Mouse (Mus musculus) CH12.LX (cell line): Measurements from ENCODE around the gene Pde4b. TPM values are rescaled to one million over a fixed set of nuclear protein-coding genes. Genes with fewer than 3 reads are reported as not detected.

Experiments
- DNase-seq: peaks from one replicate; pipeline ENCODE4 v3.0.0-alpha.2; 2013; ENCODE audit errors: extremely low read depth
- H3K27ac ChIP-seq: 2 replicates; pipeline ENCODE4 v1.5.1; 2012; ENCODE audit warnings: low read depth, mild to moderate bottlenecking, control low read depth, moderate library complexity; ENCODE audit not compliant: insufficient read depth
- H3K27me3 ChIP-seq: replicated peaks from 2 replicates; pipeline ENCODE3; 2012; ENCODE audit warnings: inconsistent platforms
- H3K36me3 ChIP-seq, 2 experiments: replicated peaks in 1 of 2; 2 replicates each; pipeline versions ENCODE3 to v1.6.1; 2012; ENCODE audit warnings: inconsistent platforms in 1 of 2, low read length in 1 of 2, mild to moderate bottlenecking in 1 of 2, mixed read lengths in 1 of 2, moderate library complexity in 1 of 2; ENCODE audit not compliant: control insufficient read depth in 1 of 2, insufficient read depth in 1 of 2
- H3K4me1 ChIP-seq, 2 experiments: 2 replicates each; pipeline ENCODE4 v1.6.1; 2012; ENCODE audit warnings: inconsistent platforms in 1 of 2, moderate library complexity in 1 of 2; ENCODE audit not compliant: insufficient read depth in 2 of 2, control insufficient read depth in 1 of 2
- H3K4me2 ChIP-seq: 2 replicates; pipeline ENCODE4 v1.6.1; 2012; ENCODE audit warnings: low read depth, mild to moderate bottlenecking, control low read depth; ENCODE audit not compliant: poor library complexity, insufficient read depth, severe bottlenecking
- H3K4me3 ChIP-seq, 3 experiments: fragments of 150-350 bp in 1 of 3; sonication (generic) in 1 of 3; replicated peaks in 1 of 3; 2 replicates each; pipeline versions ENCODE3 to v1.5.1; 2011 to 2012; ENCODE audit warnings: low read depth in 2 of 3, low read length in 2 of 3, mild to moderate bottlenecking in 2 of 3, moderate library complexity in 2 of 3, control low read depth in 1 of 3, improper control_type of control experiment in 1 of 3, inconsistent platforms in 1 of 3, mixed read lengths in 1 of 3; ENCODE audit not compliant: poor library complexity in 1 of 3
- H3K79me2 ChIP-seq: replicated peaks from 2 replicates; pipeline ENCODE4 v1.6.1; 2012; ENCODE audit warnings: mild to moderate bottlenecking, moderate library complexity; ENCODE audit not compliant: control insufficient read depth, poor library complexity, insufficient read depth, severe bottlenecking; ENCODE audit errors: extremely low read depth
- H3K9ac ChIP-seq: 2 replicates; pipeline ENCODE4 v1.6.1; 2012; ENCODE audit warnings: low read depth, mild to moderate bottlenecking, control low read depth, moderate library complexity; ENCODE audit not compliant: insufficient read depth
- H3K9me3 ChIP-seq: replicated peaks from 2 replicates; pipeline ENCODE3; 2012; ENCODE audit warnings: low read length, inconsistent platforms, mixed read lengths
- BHLHE40 ChIP-seq: IDR thresholded peaks from 2 replicates; pipeline ENCODE4 v1.6.1; 2011; ENCODE audit warnings: mild to moderate bottlenecking, low read depth, low read length, improper control_type of control experiment
- CHD2 ChIP-seq: IDR thresholded peaks from 2 replicates; pipeline ENCODE4 v1.6.1; 2011; ENCODE audit warnings: low read length, improper control_type of control experiment
- E2F4 ChIP-seq: IDR thresholded peaks from 2 replicates; pipeline ENCODE4 v1.6.1; 2011; ENCODE audit warnings: low read depth, low read length, improper control_type of control experiment; ENCODE audit not compliant: insufficient replicate concordance
- ETS1 ChIP-seq: conservative IDR thresholded peaks from 2 replicates; pipeline ENCODE4 v1.6.1; 2012; ENCODE audit warnings: low read depth, mild to moderate bottlenecking, inconsistent platforms, low read length, improper control_type of control experiment, moderate library complexity
- GABPA ChIP-seq: IDR thresholded peaks from 2 replicates; pipeline ENCODE4 v1.6.1; 2012; ENCODE audit warnings: low read depth, low read length, improper control_type of control experiment, inconsistent platforms; ENCODE audit not compliant: insufficient replicate concordance
- HCFC1 ChIP-seq: IDR thresholded peaks from 2 replicates; pipeline ENCODE4 v1.6.1; 2012; ENCODE audit warnings: low read depth, mild to moderate bottlenecking, inconsistent platforms, low read length, improper control_type of control experiment
- IRF4 ChIP-seq: IDR thresholded peaks from 2 replicates; pipeline ENCODE4 v1.6.1; 2014; ENCODE audit warnings: low read depth, mild to moderate bottlenecking, inconsistent platforms, low read length, improper control_type of control experiment
- JUN ChIP-seq: IDR thresholded peaks from 2 replicates; pipeline ENCODE4 v1.6.1; 2011; ENCODE audit warnings: low read depth, mild to moderate bottlenecking, low read length, improper control_type of control experiment, moderate library complexity; ENCODE audit not compliant: insufficient read depth
- KAT2A ChIP-seq: IDR thresholded peaks from 2 replicates; pipeline ENCODE4 v1.6.1; 2012; ENCODE audit warnings: low read length, improper control_type of control experiment, inconsistent platforms; ENCODE audit not compliant: insufficient replicate concordance
- MEF2A ChIP-seq: IDR thresholded peaks from 2 replicates; pipeline ENCODE4 v1.6.1; 2014; ENCODE audit warnings: low read depth, mild to moderate bottlenecking, inconsistent platforms, low read length, improper control_type of control experiment, borderline replicate concordance
- NELFE ChIP-seq: IDR thresholded peaks from 2 replicates; pipeline ENCODE4 v1.6.1; 2011; ENCODE audit warnings: low read depth, low read length, improper control_type of control experiment
- PAX5 ChIP-seq: IDR thresholded peaks from 2 replicates; pipeline ENCODE4 v1.6.1; 2012; ENCODE audit warnings: low read length, inconsistent platforms, mixed read lengths
- POLR2A ChIP-seq: IDR thresholded peaks from 2 replicates; pipeline ENCODE4 v1.6.1; 2011; ENCODE audit warnings: low read depth, mild to moderate bottlenecking, improper control_type of control experiment, low read length
- POLR2AphosphoS2 ChIP-seq: IDR thresholded peaks from 2 replicates; pipeline ENCODE4 v1.6.1; 2011; ENCODE audit warnings: low read depth, low read length, improper control_type of control experiment
- RCOR1 ChIP-seq: conservative IDR thresholded peaks from 2 replicates; pipeline ENCODE4 v1.6.1; 2012; ENCODE audit warnings: low read depth, mild to moderate bottlenecking, inconsistent platforms, low read length, improper control_type of control experiment
- SIN3A ChIP-seq: IDR thresholded peaks from 2 replicates; pipeline ENCODE4 v1.6.1; 2012; ENCODE audit warnings: low read length, improper control_type of control experiment, inconsistent platforms
- SMC3 ChIP-seq: IDR thresholded peaks from 2 replicates; pipeline ENCODE4 v1.6.1; 2011; ENCODE audit warnings: low read depth, low read length, improper control_type of control experiment
- TBP ChIP-seq: conservative IDR thresholded peaks from 2 replicates; pipeline ENCODE4 v1.6.1; 2011; ENCODE audit warnings: low read depth, low read length, improper control_type of control experiment
- USF1 ChIP-seq: IDR thresholded peaks from 2 replicates; pipeline ENCODE4 v1.6.1; 2014; ENCODE audit warnings: low read depth, mild to moderate bottlenecking, inconsistent platforms, low read length, improper control_type of control experiment
- USF2 ChIP-seq: conservative IDR thresholded peaks from 2 replicates; pipeline ENCODE4 v1.6.1; 2011; ENCODE audit warnings: low read depth, low read length, improper control_type of control experiment
- ZC3H11A ChIP-seq: IDR thresholded peaks from 2 replicates; pipeline ENCODE4 v1.6.1; 2012; ENCODE audit warnings: low read depth, mild to moderate bottlenecking, inconsistent platforms, low read length, improper control_type of control experiment
- ZMIZ1 ChIP-seq: IDR thresholded peaks from 2 replicates; pipeline ENCODE4 v1.6.1; 2012; ENCODE audit warnings: low read depth, mild to moderate bottlenecking, inconsistent platforms, low read length, improper control_type of control experiment
- ZNF384 ChIP-seq: IDR thresholded peaks from 2 replicates; pipeline ENCODE4 v1.6.1; 2012; ENCODE audit warnings: low read depth, low read length, improper control_type of control experiment, inconsistent platforms
- dilution Hi-C: fragments of 300-500 bp; cut with MboI; formaldehyde crosslinking; loops from 2 replicates; pipeline ENCODE4 v1.14.3; 2020; ENCODE audit warnings: low sequenced_read_pairs; ENCODE audit not compliant: extremely low pct_unique_long_range_greater_than_20kb, extremely low pct_ligation_motif_present
- in situ Hi-C: fragments of 300-500 bp; cut with MboI; formaldehyde crosslinking; loops from 3 replicates; pipeline ENCODE4 v1.14.3; 2019; ENCODE audit warnings: low sequenced_read_pairs, low pct_ligation_motif_present, low pct_unique_long_range_greater_than_20kb, mixed read lengths
- polyA plus RNA-seq: library from polyadenylated mRNA; unstranded; fragments of >175 nt; gene quantifications from 2 replicates; pipeline ENCODE4 v1.2.1, GENCODE M21; 2012; ENCODE audit warnings: low read depth; ENCODE audit not compliant: insufficient read length
- total RNA-seq, 2 experiments: library from RNA; depleted of rRNA; stranded (reverse); fragments of 300-350 nt in 1 of 2; fragments of >200 nt in 1 of 2; gene quantifications; 2 replicates each; pipeline ENCODE4 v1.2.3; 2012 to 2014

Pde4b gene
- total and polyA plus RNA-seq, 3 experiments: 9.6 to 24.2 (median 21.8) TPM

DNA sequence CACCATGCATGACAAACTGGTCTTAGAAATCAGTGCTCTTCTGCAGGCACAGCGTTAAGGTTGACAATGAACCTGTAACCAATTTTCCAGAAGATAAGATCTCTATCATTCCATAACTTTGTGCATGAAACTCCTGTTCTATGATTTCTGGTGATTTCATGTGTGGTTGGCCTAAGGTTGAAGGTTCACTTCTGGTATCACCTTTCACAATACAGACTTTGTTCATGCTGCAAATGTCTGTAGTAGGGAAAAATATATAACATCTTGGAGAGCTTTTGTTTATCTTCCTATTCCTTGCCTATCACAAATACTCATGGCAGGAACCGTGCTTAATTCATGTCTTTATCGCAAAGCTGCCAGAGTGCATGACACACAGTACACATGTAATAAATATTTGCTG is 319.5 kb downstream of the Pde4b start:
- no peaks in the 10 kb centered on the region for H3K27me3 ChIP-seq
- no peak overlapping the region for H3K4me2 ChIP-seq
- H3K9me3 ChIP-seq: no peaks in the 10 kb centered on the region
- DNase-seq: no peak
- peaks cover 0 to 7% of the 10 kb centered on the region in 2 experiments; a peak in 1 of 4 replicates for H3K4me1 ChIP-seq
- in situ Hi-C loops: no loop called here
- dilution Hi-C loops: no loop called here
- H3K36me3 ChIP-seq: no peaks in the 10 kb centered on the region
- TF ChIP-seq HCFC1 (no peak), SMC3 (no peak), POLR2A (no peak), KAT2A (no peak), RCOR1 (no peak), CHD2 (no peak), IRF4 (no peak), MEF2A (no peak), PAX5 (no peak), NELFE (no peak), JUN (no peak), TBP (no peak), SIN3A (no peak)
- no peaks in the 10 kb centered on the region for H3K79me2 ChIP-seq
- H3K27ac ChIP-seq: no peak overlapping the region
- no peak overlapping the region for H3K9ac ChIP-seq
- no peak overlapping the region for H3K4me3 ChIP-seq

DNA sequence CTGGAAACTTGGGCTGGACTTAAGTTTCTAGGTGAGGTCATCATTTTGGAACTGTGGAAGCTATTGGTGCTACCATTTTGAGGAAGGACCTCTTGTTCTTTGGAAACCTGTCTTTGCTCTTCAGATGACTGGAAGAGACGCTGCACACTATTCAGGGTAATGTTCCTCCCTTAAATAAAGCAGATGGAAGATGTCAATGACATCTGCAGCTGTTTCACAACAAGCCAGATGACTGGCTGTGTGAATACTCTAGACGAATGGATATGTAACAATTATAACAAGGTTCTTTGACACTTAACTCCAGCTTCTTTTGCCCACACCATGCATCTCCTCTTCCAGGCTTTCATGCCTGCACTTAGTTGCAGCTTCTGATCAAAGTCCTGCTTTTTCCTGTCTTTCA is 320.8 kb downstream of the Pde4b start:
- Histone ChIP-seq H3K27ac (no peak overlapping the region), H3K4me1 (peaks cover 0 to 7% of the 10 kb centered on the region in 2 experiments; a peak in 1 of 4 replicates), H3K9me3 (no peaks in the 10 kb centered on the region), H3K4me3 (no peak overlapping the region), H3K4me2 (no peak overlapping the region), H3K27me3 (no peaks in the 10 kb centered on the region), H3K9ac (no peak overlapping the region), H3K79me2 (no peaks in the 10 kb centered on the region), H3K36me3 (no peaks in the 10 kb centered on the region)
- dilution Hi-C loops (no loop called here), in situ Hi-C loops (no loop called here)
- TF ChIP-seq ZNF384 (no peak), ETS1 (no peak), USF2 (no peak), USF1 (no peak), TBP (no peak), E2F4 (no peak), ZC3H11A (no peak), GABPA (no peak), POLR2AphosphoS2 (no peak), BHLHE40 (no peak), ZMIZ1 (no peak)
- no peak for DNase-seq
